Mouse (Mus musculus) forebrain, embryonic 11.5 days (tissue): ENCODE measurements around the gene Sgpl1. TPM values are rescaled to one million over a fixed set of nuclear protein-coding genes. Genes with fewer than 3 reads are reported as not detected.
"Not testable (repeated sequence)": the region's sequence is repeated elsewhere in the genome, so short reads cannot be mapped to it uniquely, and the experiment has no call there.

ENCODE experiments used
- ATAC-seq: fragments of 200-750 bp; cut with Nextera tagmentation; replicated peaks from 2 replicates; pipeline ENCODE4 v1.8.0; 2017; ENCODE audit warnings: moderate TSS enrichment; ENCODE audit not compliant: low FRiP score
- DNase-seq: peaks from one replicate; pipeline ENCODE4 v3.0.0-alpha.2; 2017; ENCODE audit warnings: low spot score
- H3K27ac ChIP-seq: fragments of 300-500 bp; sonication (generic); 2 replicates; pipeline ENCODE4 v1.5.1; 2014; ENCODE audit warnings: low read depth, low read length
- H3K27me3 ChIP-seq: fragments of 300-500 bp; sonication (generic); 2 replicates; pipeline ENCODE4 v1.6.1; 2014; ENCODE audit warnings: mild to moderate bottlenecking, low read length, mixed read lengths; ENCODE audit not compliant: control insufficient read depth, insufficient read depth
- H3K36me3 ChIP-seq: fragments of 300-500 bp; sonication (generic); 2 replicates; pipeline ENCODE4 v1.6.1; 2014; ENCODE audit warnings: mild to moderate bottlenecking, low read length, moderate library complexity, mixed read lengths; ENCODE audit not compliant: control insufficient read depth, insufficient read depth
- H3K4me1 ChIP-seq: fragments of 300-500 bp; sonication (generic); replicated peaks from 2 replicates; pipeline ENCODE4 v1.6.1; 2014; ENCODE audit warnings: low read length, mixed read lengths; ENCODE audit not compliant: control insufficient read depth, insufficient read depth
- H3K4me2 ChIP-seq: fragments of 300-500 bp; sonication (generic); 2 replicates; pipeline ENCODE4 v1.6.1; 2014; ENCODE audit warnings: low read depth, mild to moderate bottlenecking, low read length, moderate library complexity, mixed read lengths; ENCODE audit not compliant: severe bottlenecking
- H3K4me3 ChIP-seq: fragments of 300-500 bp; sonication (generic); 2 replicates; pipeline ENCODE4 v1.5.1; 2014; ENCODE audit warnings: low read depth, low read length
- H3K9ac ChIP-seq: fragments of 300-500 bp; sonication (generic); 2 replicates; pipeline ENCODE4 v1.6.1; 2014; ENCODE audit warnings: low read length
- H3K9me3 ChIP-seq: fragments of 300-500 bp; sonication (generic); 2 replicates; pipeline ENCODE4 v1.6.1; 2016; ENCODE audit warnings: low read length, mixed read lengths; ENCODE audit not compliant: control insufficient read depth
- WGBS: fragments of 180-500 bp; shearing (Covaris S2); extraction: QIAGEN DNeasy Blood & Tissue Kit; methylation state at CpG from one replicate; pipeline ENCODE4 v1.1.7; 2014; 5-methylcytosine and 5-hydroxymethylcytosine counted together
- polyA plus RNA-seq: library from polyadenylated mRNA; unstranded; fragments of >200 nt; fragmentation: Nextera tagmentation; extraction: Ambion mirVana; gene quantifications from 2 replicates; pipeline ENCODE4 v1.2.1, GENCODE M21; 2014

Sgpl1 gene
- polyA plus RNA-seq, 1 experiment from 2014 or later: 78.0 TPM

DNA sequence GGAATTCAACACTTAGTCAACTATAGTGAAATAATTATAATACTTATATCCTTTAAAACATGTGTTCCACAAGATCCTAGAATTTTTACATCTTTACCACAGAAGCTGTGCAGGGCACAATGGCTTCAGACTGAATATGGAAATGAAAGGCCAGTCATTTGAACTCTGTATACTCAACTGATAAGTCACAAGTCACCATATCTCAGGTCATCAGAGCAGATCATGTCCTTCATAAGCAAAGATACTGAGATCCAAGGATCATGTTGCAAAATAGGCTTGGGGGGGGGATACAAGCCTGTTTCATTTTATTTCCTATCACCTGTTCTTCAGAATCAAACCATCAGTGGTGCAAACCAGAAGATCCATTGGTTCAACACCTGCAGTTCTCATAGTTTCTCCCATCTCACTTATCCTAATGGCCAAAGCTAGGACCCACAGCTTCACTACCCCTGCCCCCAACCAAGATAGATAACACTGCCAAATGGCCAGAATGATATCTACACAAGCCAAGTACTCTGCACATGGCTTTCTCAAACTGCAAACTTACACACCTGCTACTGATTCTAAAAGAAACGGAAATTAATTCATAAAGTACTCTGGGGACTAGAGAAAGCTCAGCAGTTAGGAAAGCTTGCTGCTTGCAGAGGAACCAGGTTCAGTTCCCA is 18.7 kb downstream of the Sgpl1 start:
- WGBS: 97% methylated on average over 1 of the region's 1 CpGs
- ATAC-seq (no peak), DNase-seq (no peak)
- H3K9ac ChIP-seq: no peak overlapping the region
- no peak overlapping the region for H3K4me3 ChIP-seq
- H3K4me1 ChIP-seq: no peaks in the 10 kb centered on the region
- H3K9me3 ChIP-seq: no peaks in the 10 kb centered on the region
- H3K36me3 ChIP-seq: no peaks in the 10 kb centered on the region
- H3K27me3 ChIP-seq: no peaks in the 10 kb centered on the region
- no peak overlapping the region for H3K27ac ChIP-seq
- no peak overlapping the region for H3K4me2 ChIP-seq

GRCm38 (mm10) chr10:61124462-61124861 is 23.0 kb downstream of the Sgpl1 start:
- H3K4me2 ChIP-seq: no peak overlapping the region
- no peak overlapping the region for H3K27ac ChIP-seq
- H3K9ac ChIP-seq: no peak overlapping the region
- ATAC-seq: no peak
- no peaks in the 10 kb centered on the region for H3K4me1 ChIP-seq
- no peak overlapping the region for H3K4me3 ChIP-seq
- 89% methylated on average over 2 of the region's 2 CpGs for WGBS
- DNase-seq: no peak
- no peaks in the 10 kb centered on the region for H3K27me3 ChIP-seq
- H3K9me3 ChIP-seq: no peaks in the 10 kb centered on the region
- peaks cover 3% of the 10 kb centered on the region; the same call in 1 of the 2 replicates for H3K36me3 ChIP-seq

- Histone ChIP-seq H3K27me3 (no peaks in the 10 kb centered on the region), H3K27ac (no peak overlapping the region), H3K4me2 (no peak overlapping the region), H3K4me1 (no peaks in the 10 kb centered on the region), H3K9ac (no peak overlapping the region), H3K4me3 (no peak overlapping the region), H3K9me3 (no peaks in the 10 kb centered on the region), H3K36me3 (peaks cover 3% of the 10 kb centered on the region; the same call in 1 of the 2 replicates)
- ATAC-seq (no peak), DNase-seq (no peak)
- 94% methylated on average over 3 of the region's 3 CpGs for WGBS
Measured at GRCm38 (mm10) chr10:61123276-61123913, 24.1 kb downstream of the Sgpl1 start.

GRCm38 (mm10) chr10:61121732-61122131 is 25.8 kb downstream of the Sgpl1 start:
- H3K4me1 ChIP-seq, DNase-seq, ATAC-seq, H3K9ac ChIP-seq, H3K9me3 ChIP-seq, H3K4me3 ChIP-seq, H3K4me2 ChIP-seq, H3K27me3 ChIP-seq, H3K36me3 ChIP-seq, H3K27ac ChIP-seq: not testable (repeated sequence)
- WGBS: 87% methylated on average over 4 of the region's 4 CpGs

DNA sequence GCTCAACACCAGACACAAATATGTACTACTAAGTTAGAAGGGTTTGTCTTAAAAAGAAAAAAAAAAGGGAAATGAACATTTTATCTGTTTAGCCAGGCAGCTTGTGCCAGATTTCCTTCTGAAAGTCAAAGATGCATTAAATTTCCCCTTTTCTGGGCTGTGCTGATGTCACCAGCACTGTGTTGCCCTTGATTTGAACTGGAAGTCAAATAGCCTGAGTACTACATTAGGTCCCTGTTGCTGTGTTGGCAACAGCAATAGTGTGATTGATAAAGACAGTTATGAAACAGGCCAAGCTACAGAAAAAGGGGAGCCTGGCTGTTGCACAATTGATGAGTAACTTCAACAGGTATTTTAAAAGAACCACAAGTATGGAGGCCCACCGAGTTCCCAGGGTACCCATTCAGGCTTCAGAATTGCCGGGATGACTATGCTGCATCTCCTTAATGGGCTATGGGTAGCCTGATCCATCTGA is 33.2 kb downstream of the Sgpl1 start:
- Histone ChIP-seq H3K4me2 (no peak overlapping the region), H3K27me3 (no peaks in the 10 kb centered on the region), H3K27ac (no peak overlapping the region), H3K4me1 (no peaks in the 10 kb centered on the region), H3K36me3 (no peaks in the 10 kb centered on the region; the same call in 1 of the 2 replicates), H3K4me3 (no peak overlapping the region), H3K9me3 (no peaks in the 10 kb centered on the region), H3K9ac (no peak overlapping the region)
- WGBS: 98% methylated on average over 2 of the region's 2 CpGs
- DNase-seq: no peak
- no peak for ATAC-seq

- no peak for ATAC-seq
- Histone ChIP-seq H3K9ac (no peak overlapping the region), H3K4me1 (no peaks in the 10 kb centered on the region), H3K4me2 (no peak overlapping the region), H3K27me3 (no peaks in the 10 kb centered on the region), H3K36me3 (peaks cover 4% of the 10 kb centered on the region; the same call in 1 of the 2 replicates), H3K4me3 (no peak overlapping the region), H3K9me3 (no peaks in the 10 kb centered on the region), H3K27ac (no peak overlapping the region)
- DNase-seq: no peak
- WGBS: 91% methylated on average over 3 of the region's 3 CpGs
Measured at GRCm38 (mm10) chr10:61103564-61104114, 43.9 kb downstream of the Sgpl1 start.

- WGBS: 86% methylated on average over 6 of the region's 6 CpGs
- Histone ChIP-seq H3K9me3 (no peaks in the 10 kb centered on the region), H3K27ac (no peak overlapping the region), H3K4me3 (no peak overlapping the region), H3K36me3 (no peaks in the 10 kb centered on the region), H3K9ac (no peak overlapping the region), H3K4me1 (peaks cover 7% of the 10 kb centered on the region; the same call in 1 of the 2 replicates), H3K27me3 (no peaks in the 10 kb centered on the region), H3K4me2 (no peak overlapping the region)
- ATAC-seq (no peak), DNase-seq (no peak)
Measured at GRCm38 (mm10) chr10:61091866-61092265, 55.6 kb downstream of the Sgpl1 start.

DNA sequence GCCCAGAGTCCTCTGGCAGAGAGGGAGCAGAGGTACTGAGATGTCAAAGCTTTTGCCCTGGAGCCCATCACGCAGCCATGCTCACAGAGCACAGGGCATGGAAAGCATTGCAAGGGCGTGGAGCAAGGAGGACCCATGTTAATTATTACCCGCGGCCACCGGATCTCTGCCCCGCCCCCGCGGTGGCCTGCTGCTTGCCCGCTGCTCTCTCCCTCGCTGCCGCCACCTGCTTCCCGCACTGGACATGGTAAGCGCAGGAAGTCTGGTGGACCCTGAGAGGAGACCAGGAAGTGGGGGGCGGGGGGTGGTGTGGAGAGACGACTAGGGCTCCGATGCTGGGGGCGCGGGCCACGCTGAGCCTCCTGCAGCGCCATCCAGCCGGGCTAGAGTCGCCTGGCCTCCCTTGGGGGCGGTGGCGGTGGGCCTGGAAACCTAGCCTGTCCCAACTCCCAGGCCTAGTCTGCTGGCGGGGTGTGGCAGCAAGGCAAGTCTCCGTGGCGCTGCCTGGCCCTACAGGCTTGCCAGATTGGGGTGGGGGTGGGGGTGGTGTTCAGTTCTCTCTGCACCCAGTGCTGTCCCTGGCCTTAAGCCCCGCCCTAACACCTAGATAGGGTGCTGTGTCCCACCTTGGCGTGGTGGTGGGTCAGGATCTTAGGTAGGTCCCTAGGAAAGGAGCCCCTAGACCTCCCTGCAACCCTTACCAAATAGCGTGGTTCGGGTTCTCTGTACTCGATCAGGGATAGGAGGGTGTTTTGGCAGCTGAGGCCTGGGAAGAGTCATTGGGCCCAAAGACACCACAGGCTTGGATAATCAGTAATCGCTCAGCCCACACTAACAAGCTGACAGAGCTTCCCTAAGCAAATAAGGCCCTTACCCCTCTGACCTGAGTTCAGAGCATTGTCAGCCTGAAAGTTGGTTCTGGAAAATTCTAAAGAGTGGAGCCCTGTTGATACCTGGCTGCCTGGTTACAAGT is 58.0 kb downstream of the Sgpl1 start, which contains the start of gene Pcbd1:
TSS of gene Pcbd1 (plus strand) at position 162 of the 973 bp plus-strand sequence.
- peak; percentile 75 for DNase-seq
- Histone ChIP-seq H3K9me3 (no peaks in the 10 kb centered on the region), H3K4me3 (peak within 1 kb of the TSS; percentile 28; the same call in 1 of the 2 replicates), H3K27me3 (no peaks in the 10 kb centered on the region), H3K27ac (no peak within 1 kb of the TSS), H3K4me2 (peak within 1 kb of the TSS; percentile 80), H3K9ac (peak within 1 kb of the TSS; percentile 68), H3K36me3 (no peaks in the 10 kb centered on the region), H3K4me1 (peaks cover 12% of the 10 kb centered on the region; the same call in 1 of the 2 replicates)
- WGBS: 13% methylated on average over 24 of the region's 33 CpGs
- peak; percentile 61 for ATAC-seq
